Mouse (Mus musculus) MN1 (cell line): Measurements from ENCODE around the gene Aip.

ENCODE experiments used
- DNase-seq: peaks from one replicate; pipeline ENCODE4 v3.0.0-alpha.2; 2016; ENCODE audit warnings: low spot score

Aip gene

DNA sequence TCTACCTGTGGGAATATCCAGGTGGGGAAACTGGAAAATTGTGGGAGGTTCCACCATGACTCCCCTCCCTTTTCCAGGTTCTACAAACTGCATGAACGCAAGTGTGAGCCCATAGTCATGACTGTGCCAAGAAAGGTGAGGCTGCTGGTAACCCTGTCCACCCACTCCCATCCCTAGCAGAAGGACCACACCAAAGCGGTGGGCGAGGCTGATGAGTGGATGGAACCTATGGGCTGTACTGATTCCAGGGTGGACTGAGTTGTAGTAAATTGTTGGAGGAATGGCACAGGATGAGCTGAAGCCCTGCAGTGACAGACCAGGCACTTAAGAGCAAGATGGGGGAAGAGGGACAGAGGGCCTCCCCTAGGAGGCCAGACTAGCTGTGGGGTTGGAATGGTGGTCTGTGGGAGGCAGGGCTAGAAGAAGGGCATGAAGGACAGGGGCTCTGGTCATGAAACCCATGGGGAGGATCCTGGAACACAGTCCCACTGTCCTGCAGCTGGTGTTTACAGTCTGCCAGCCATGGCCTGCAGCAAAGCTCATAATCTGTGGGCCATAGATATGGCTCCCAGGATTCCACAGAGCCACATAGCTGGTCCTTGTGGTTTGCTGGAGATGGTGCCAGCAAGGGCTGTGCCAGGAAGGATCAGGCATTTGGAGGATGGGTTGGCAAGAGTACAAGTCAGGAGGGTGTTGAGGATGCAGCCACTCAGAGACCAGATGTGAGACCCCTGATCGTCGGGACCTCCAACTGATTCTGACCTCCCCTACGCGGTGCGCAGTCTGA, 27.0 kb upstream of the Aip start:
- no peak for DNase-seq

DNA sequence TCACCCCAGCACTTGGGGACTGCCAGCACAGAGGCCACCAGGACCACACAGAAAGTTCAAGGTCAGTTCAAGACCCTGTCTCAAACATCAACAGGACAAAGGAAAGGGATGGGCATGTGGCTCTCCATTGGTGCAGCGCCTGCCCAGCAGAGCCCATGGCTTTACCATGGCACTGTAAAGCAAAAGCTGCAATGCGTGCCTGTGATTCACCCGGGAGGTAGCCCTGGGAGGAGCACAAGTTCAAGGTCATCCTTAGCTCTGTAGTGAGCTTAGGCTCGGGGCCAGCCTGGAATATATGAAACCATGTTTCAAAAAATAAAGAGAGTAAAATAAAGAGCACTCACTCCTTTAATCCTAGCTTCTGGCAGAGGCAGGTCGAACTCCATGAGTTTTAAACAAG, 26.2 kb upstream of the Aip start:
- DNase-seq = no peak

DNA sequence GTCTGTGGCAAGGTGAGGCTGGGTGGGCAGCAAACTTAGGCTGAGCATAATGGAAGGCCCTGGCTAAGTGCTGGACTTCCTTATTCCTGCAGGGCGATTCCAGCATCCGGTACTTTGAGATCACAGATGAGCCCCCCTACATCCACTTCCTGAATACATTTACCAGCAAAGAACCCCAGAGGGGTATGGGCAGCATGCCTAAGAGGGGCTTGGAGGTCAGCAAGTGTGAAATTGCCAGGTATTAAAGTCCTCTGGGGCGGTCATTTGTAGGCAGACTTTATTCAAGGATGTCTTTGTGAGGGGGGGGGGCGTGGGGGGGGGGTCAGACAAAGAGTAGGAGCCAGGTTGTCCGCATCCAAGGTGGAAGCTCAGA, 25.8 kb upstream of the Aip start:
- no peak for DNase-seq

DNA sequence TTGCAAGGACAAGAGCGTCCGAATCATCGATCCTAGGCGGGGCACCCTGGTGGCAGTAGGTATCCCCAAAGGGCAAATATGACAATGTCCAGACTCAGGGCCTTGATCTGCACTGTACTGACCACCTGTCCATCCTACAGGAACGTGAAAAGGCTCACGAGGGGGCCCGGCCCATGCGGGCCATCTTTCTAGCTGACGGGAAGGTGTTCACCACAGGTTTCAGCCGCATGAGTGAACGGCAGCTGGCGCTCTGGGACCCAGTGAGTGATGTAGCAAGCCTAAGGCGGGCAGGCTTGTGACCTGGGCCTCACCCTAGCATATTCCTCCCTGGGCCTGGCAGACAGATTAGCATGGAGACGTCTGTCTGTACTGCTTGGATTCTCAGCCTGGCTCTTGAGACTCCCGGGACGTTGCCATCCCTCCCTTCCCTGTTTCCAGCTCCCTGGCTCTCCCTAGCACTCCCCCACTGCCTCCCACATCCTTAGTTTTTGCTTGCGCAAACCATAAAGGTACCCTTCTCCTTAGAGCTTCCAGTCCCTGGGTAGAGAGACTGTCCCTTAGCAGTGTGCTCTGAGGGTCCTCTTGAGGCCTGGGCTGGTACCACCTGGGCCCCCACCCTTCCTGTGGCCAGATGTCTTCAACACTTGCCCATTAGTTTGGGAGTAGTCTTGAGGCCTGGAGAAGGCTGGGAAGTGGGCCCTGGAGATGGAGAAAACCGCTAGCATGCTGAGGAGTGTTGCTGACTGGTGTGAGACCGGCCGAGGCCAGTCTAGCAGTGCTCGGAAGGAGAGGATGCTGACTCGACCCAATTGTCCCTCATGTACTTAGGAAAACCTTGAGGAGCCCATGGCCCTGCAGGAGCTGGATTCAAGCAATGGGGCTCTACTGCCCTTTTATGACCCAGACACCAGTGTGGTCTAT, 25.2 kb upstream of the Aip start:
- no peak for DNase-seq

DNA sequence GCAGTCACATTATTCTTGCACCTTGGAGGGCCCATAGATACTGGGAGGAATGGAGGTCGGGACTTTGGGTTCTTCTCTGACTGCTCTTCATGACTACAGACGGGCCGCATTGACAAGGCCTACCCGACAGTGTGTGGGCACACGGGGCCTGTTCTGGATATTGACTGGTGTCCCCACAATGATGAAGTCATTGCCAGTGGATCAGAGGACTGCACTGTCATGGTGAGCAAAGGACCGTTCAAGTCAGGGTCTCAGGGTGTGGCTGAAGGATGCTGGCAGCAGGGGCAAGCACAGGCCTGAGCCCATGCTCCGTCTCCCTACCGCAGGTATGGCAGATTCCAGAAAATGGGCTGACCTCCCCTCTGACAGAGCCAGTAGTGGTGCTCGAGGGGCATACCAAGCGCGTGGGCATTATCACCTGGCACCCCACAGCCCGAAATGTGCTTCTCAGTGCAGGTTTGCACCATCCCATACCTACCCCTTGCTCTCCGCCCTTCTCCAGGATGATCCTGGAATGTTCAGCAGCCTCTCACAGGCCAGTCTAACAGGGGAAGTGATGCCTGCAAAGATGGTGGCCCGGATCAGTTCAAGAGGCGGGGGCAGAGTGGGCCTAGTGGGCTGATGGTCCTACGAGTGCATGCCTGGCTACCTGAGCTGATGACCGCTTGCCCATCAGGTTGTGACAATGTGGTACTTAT, 24.3 kb upstream of the Aip start:
- DNase-seq = no peak

DNA sequence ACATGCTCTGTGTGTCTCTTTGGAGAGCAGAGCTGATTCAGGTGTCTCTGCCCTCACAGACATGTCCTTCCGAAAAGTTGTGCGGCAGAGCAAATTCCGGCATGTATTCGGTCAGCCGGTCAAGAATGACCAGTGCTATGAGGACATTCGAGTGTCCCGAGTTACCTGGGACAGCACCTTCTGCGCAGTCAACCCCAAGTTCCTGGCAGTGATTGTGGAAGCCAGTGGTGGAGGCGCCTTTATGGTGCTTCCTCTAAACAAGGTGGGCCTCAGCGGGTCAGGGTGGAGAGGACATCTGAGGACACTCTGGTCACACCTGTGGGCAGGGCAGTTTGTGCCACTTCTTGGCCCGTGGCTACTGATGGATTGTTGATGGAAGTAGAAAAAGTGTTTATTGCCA, 23.6 kb upstream of the Aip start:
- no peak for DNase-seq

DNA sequence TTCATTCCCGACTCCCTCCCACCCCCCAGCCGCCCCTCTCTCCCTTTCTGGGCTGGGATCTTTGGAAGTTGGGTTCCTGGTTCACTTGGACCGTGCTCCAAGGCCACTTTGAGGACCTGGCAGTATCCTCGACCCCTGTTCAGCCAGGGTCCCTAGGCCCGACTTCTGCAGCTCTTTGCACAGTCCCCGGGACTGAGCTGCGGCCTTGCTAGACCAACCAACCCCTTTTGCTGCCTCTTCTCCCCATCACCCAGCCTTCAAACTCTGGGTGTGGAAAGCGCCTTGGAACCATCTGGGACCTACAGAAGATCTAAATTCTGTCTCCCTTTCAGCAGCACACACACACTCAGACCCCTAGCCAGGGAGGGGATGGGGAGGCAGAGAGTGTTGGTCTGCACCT, 23.2 kb upstream of the Aip start:
- no peak for DNase-seq

DNA sequence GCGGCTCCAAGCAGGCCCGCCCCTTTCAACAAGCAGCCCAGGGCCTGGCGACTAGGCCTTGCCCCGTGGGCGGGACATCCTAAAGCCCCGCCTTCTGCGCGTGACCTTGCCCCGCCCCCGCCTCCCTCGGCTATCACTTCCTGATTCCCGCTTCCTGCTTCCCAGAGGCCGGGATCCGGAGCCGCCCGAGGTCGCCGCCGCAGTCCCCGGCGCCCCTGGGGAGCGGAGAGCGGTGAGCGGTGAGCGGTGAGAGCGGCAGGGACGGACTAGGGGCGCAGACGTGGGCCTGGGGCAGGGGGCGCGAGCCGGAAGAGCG, 22.8 kb upstream of the Aip start, which contains the start of gene Coro1b:
Gene Coro1b, plus strand, starts transcription at position 129 of the 316 bp plus-strand sequence.
- DNase-seq = peak; percentile 89

DNA sequence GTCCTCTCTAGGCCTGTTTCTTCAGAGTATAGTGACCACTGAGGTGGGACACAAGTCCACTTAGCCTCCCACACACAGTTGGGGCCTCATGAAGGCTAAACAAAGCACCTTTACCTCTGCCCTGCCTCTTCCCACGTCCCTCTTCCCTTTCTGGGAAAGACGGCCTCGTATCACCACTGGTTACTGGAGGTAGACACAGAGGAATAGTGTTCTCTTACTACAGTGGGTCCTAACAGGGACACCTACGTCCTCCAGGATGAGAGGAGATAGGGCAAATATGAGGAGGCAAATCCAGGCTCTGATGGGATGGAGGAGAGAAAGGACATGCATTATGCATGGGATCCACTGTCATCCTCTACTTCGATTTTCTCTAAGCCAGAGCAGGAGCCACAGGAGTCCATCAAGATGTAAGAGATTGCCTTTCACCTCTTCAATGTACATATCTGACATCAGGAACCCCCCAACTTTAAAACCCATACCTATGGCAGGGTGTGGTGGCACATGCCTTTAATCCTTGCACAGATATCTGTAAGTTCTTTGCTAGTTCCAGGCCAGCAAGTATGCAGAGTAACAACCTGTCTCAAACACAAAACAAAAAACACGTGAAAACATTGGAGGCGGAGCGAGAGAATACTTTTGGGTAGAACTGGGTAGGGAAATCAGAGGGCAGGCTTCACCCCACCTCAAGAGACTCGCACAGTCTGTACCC, 22.3 kb upstream of the Aip start:
- no peak for DNase-seq

DNA sequence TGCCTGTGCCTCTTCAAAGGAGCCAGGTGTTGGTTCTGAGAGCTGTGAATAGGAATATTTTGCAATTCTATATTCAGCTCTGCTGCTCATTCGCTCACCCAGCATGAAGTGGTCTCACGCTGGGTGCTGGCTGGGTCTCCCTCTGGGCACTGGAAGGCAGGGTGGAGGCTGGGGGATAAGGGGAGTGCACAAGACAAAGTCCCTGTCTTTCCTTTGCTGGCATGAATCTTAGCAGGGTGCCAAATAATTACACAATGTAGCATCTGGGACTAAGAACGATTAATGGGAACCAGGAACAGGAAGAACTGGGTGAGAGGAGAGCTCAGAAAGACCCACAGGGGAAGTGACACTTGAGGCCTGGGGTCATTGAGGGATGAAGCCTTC, 21.4 kb upstream of the Aip start:
- DNase-seq = no peak

DNA sequence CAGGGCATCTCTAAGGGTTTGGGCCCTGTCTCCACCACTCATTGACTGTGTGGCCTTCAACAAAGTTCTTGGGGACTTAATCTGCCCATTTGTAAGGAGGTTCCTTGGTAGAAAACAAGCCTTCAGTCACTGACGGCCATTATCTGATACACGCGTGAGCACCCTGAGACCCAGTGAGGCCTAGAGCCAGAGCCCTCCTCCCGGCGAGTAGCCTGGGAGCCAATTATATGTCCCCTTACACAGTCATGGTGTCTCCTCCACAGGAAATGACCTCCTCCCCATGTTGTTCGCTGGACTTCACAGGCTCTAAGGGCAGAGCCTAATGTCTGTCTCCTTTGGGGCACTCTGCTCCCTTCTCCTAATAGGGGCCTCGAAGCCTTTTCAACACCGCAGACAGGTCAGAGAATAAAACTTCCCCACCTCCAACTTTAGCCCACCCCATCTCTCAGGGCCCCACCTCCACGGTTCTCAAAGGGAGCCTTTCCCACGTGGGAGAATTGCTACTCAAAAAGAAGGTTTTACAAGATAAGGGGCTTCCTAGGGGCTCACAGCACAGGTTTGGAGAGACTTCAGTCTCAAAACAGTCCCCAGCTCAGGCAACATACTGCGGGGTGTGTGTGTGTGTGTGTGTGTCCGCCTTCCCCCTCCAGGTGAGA, 20.8 kb upstream of the Aip start:
- no peak for DNase-seq

DNA sequence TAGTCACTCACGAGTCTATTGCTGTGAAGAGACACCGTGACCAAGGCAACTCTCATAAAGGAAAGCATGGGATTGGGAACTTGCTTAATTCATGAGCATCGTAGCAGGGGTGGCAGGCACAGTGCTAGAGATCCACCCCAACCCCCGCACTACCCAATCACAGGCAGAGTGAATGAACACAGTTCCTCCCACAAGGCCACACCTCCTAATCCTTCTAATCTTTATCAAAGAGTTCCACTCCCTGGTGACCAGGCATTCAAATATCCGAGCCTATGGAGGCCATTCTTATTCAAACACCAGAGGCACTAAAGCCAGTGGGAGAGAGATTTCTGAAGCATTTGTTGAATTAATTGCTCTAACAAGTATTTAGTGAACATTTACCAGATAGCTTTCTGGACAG, 20.3 kb upstream of the Aip start:
- no peak for DNase-seq

DNA sequence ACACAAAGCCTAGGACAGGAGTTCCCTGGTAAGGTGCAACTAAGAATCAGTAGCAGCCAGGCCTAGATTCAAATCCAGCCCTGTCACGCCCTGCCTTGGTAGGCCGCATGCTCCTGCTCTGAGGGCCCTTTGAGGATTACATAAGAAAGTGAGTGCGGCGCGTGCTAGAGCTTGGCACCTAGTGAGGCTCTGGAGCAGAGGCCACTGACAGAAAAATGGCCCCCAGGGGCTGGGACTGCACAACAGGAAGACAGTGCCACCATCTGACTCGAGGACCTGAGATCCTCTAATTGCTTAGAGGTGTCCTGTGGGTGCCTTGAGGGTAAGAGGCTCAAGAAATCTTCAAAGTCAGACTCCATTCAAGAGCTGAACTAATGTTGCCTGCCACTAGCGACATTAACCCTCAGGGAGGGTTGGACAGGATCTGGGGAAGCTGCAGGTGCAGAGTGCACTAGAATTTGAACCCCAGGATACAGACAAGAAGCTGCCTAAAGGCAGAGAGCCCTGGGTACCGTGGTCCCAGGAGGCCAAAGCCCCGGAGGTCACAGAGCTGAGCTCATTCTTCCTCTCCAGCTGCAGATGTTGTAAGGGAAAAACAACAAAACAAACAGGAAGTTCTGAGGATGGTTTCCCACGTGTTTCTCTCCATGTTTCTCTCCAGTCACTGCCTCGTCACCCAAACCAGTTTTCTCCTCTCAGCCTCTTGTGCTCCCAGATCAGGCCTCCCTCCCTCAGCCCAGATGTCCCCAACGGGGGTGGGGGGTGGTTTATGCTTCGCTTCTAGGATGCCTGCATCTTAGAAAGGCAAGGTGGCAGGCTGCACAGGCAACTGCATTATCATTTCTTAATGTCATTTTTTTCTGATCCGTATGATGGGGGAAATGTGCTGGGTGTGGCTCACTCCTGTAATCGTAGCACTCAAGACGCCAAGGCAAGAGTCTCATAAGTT, 19.2 kb upstream of the Aip start:
- no peak for DNase-seq

DNA sequence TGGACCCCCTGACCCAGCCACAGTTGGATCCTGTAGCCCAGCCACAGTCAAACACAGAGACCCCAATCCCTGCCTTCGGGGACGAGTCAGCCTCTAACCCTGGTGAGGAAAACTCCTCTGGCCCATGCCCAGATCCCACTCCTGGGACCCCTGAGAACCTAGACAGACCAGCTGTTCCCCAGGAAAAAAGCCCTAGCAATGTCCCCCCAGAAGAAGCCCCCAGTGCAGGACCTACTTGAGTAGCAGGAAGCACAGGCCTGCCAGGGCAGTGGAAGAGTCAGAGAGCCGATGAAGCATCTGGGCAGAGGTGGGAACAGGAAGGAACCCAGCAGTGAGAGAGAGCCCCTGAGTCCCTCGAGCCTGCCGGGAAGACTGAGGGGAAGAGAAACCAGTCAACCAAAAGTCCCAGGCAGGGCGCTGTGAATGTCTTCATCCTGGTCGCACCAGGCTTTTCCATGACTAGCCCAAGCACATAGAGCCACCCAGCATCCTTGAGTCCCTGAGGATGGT, 18.2 kb upstream of the Aip start, which contains the start of gene Cabp4:
Gene Cabp4, minus strand, starts transcription at position 275 of the 510 bp plus-strand sequence.
- DNase-seq = no peak

DNA sequence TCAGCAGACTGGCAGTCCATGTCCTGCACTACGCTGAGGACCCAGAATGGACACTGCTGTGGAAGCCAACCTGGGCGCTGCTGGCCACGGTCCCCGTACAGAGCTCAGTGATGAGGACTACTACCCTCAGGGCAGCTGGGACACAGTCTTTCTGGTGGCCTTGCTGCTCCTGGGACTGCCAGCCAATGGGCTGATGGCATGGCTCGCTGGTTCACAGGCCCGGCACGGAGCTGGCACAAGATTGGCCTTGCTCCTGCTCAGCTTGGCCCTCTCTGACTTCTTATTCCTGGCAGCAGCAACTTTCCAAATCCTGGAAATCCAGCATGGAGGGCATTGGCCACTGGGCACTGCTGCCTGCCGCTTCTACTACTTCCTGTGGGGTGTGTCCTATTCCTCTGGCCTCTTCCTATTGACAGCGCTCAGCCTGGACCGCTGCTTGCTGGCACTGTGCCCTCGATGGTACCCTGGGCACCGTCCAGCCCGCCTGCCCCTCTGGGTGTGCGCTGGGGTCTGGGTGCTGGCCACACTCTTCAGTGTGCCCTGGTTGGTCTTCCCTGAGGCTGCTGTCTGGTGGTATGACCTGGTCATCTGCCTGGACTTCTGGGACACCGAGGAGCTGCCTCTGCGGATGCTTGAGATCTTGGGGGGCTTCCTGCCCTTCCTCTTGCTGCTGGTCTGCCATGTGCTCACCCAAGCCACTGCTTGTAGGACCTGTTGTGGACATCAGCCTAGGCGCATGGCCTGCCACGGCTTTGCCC, 16.9 kb upstream of the Aip start:
- DNase-seq = no peak

DNA sequence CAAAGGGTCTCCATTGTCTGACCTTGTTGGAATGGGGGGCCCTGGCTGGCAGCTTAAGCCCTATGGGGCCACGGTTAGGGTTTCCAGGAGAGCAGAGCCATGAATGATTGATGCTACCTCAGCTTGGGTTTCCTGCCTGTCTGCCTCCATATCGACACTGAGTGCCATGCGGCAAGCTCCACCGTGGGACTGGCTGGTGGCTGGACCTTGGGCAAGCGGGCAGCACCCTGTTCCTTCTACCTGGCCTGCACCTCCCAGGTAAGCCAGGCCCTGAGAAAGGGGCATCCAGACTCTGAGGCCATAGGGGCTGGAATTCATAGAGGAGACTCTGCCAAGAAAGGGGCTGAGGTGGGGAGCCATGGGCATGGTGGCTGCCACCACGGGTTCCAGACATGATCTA, 14.5 kb upstream of the Aip start:
- DNase-seq = no peak

DNA sequence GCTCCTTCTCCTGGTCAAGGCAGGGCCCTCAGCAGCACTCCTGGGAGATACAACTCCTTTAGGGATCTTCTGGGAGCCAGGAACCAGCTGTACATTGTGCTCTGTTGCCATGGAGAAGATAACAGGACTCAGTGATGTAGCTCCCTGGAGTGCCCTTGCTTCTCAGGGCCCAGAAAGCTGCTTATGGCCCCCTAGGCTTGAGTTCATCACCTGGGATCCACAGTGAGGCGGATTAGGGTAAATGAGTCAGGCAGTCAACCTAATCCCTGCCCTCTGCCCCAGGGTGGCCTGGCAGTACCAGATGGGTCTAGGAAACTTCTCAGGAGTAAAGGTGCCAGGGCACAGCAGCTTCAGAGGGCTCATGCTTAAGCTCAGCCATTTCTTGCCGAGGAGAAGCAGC, 13.8 kb upstream of the Aip start, which contains the start of gene Gpr152:
Gene Gpr152, plus strand, starts transcription at position 342 of the 400 bp plus-strand sequence.
- DNase-seq = no peak

DNA sequence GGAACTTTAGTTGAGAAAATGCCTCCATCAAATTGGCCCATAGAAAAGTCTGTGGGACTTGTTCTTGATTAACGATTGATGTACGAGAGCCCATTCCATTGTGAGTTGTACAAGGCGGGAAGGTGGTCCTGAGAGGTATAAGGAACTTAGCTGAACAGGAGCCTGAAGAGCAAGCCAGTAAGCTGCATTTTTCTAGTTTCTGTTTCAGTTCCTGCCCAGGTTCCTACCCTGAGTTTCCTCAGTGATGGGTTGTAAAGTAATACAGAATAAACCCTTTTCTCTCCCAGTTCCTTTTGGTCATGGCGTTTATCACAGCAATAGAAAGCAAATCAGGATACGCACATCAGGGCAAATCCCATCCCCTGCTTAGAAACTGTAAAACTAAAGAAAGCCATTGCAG, 12.3 kb upstream of the Aip start:
- DNase-seq = no peak

DNA sequence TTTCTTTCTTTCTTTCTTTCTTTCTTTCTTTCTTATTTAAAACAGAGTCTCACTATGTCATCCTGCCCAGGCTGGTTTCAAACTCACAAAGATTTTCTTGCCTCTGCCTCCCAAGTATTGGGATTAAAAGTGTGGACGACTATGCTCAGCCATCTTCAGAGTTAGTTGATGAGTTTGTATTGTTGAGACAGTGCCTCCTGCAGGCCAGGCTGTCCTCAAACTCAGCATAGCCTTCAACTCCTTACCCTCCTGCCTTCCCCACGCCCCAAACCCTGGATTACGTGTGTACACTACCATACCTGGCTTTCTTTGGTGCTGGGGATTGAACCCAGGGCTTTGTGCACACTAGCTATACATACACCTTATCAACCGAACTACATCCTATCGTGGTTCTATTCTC, 10.8 kb upstream of the Aip start:
- DNase-seq = no peak
